Mouse (Mus musculus): ENCODE data around the gene Tmprss3.

DNA sequence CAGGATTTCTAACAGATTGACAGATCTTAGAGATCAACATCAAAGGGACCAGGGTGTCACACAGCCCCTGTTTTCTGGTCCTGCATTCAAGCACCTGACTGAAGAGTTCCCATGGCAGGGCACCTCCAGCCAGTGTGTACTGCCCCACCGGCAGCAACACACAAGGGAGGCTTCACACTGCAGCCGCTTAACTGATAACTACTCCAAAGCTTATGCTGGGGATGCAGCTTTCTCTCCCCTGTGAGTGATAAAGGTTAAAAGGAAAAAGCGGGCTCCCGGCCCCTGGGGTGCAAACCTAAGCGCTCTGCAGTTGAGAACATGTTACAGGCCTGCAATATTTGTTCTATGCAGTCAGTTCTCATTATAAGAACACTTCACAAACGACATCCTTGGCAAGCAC is 33.0 kb upstream of the Tmprss3 start:
- TF ChIP-seq CTCF (IDR thresholded peaks at IDR 0.05; ENCODE audit: control insufficient read depth, insufficient read depth, insufficient replicate concordance, low read depth, low read length) (no peak), POLR2A (IDR thresholded peaks at IDR 0.05; ENCODE audit: control insufficient read depth, low read depth, low read length) (no peak)

Measured in testis, adult 2 months (tissue).